Mouse (Mus musculus): ENCODE measurements around the gene P2rx4.
"Not testable (repeated sequence)": the region's sequence is repeated elsewhere in the genome, so short reads cannot be mapped to it uniquely, and the experiment has no call there.

The P2rx4 gene

DNA sequence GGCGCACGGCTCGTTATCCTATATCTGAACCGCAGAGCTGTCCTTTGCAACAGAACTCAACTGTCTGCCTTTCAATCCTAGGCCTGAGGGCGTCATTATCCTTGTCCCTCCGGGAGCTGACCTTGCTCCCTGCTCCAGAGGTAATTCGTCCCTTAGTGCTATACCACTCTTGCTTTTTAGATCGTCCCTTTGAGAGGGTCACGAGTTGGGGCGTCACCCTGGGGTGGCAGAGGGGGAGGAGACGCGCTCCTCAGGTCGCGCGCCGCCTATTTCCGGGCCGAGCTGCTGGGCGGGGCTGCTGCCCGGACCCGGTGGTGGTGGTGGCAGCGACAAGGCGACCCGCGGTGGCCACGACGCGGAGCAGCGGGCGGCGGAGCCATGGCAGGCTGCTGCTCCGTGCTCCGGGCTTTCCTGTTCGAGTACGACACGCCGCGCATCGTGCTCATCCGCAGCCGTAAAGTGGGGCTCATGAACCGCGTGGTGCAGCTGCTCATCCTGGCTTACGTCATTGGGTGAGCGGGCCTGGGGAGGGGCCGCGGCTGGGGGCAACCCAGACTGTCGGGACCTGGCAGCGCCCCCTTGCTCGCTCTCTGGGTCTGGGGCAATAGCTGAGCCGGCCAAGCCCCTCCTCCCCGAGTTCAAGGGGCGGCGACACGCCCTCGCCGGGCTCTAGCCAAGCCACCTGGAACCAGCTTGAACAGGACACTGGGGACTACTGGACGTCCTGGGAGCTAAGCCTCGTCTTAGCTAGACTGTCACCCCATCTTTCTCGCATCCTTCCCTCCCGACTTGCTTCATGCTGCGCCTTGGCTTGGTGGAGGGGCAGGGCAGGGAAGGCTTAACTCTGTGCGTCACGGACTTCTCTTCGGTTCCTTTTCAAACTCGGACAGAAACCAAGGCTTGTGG lies at the start of gene P2rx4:
P2rx4 (plus strand) TSS at position 269 of the 906 bp plus-strand sequence.
- peak; percentile 69 for DNase-seq (ENCODE audit: low spot score)

DNA sequence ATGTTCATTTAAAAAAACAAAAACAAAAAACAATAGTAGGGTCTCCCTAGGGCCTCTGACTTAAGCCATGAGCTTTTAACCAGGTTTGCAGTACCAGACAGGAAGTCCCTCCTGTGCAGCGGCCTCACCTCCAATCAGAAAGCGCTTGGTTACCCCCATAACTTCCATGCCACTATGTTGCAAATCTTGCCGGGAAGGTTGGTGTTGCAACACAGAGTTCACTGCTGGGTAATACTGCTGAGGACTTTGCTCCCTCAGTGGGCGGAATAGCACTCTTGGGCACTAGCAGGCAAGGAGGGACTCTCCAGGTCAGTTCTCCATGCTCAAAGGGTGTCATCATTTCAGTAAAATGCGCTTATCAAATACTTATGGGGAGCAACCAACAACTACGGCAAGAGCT lies 44.8 kb upstream of the P2rx4 start:
- DNase-seq (ENCODE audit: low spot score), result no peak

DNA sequence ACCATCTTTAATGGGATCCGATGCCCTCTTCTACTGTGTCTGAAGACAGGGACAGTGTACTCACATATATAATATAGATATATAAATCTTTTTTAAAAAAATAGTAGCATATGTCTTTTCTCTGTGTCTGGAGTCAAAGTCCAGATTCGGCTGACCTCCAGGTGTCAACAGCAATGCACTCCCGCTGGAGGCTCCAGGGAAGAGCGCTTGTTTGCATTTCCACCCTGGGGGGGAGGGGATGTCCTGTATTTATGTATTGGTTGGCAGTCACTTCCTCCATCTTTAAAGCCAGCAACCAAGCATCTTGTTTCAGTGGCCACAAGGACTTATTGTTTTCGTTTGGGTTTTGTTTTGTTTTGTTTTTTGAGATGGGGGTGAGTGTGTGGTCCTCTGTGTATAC lies 42.3 kb upstream of the P2rx4 start:
- no peak for DNase-seq (ENCODE audit: low spot score)

DNA sequence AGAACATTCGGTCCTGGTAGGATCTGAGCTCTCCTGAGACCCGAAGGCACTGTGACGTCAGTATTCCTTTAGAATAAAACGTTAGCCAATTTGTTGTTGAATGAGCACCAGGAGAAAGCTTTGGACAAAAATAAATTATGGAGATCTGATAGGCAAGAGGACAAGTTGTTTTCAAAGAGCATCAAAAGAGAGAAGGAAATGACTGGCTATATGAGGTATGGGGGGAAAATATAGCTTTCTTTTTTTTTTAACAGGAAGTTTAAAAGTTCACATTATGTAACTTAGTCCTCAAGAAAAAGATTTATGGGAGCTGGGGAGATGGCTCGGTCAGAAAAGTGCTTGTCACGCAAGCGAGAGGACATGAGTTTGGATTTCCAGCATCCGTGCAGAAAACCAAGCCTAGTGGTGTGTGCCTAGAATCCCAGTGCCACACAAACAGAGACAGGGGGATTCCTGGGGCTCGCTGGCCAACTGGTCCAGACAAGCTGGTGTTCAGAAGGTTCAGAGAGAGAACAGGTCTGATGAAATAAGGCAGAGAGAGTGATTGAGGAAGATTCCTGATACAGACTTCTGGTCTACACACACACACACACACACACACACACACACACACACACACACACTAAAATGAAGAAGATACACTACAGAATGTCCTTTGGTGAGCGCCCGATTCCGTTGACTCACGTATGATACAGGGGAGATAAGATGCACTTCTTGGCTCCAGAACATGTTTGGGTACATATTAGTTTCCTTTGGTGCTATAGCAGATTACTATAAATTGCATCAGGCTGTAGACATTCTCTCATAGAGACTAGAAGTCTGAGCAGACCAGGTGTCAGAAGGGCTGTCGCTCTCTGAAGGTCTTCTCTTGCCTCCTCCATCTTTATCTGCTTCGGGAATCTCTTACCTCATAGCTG lies 38.1 kb upstream of the P2rx4 start:
- peak; percentile 47 for DNase-seq (ENCODE audit: low spot score)

DNA sequence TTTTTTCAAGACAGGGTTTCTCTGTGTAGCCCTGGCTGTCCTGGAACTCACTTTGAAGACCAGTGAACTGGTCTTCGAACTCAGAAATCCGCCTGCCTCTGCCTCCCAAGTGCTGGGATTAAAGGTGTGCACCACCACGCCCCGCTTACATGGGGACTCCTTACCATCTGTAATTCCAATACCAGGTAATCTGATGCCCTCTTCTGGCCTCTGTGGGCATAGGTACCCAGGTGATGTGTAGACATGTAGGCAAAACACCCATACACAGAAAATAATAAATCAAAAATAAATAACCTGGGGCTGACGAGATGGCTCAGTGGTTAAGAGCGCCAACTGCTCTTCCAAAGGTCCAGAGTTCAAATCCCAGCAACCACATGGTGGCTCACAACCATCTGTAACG lies 35.7 kb upstream of the P2rx4 start:
- not testable (repeated sequence) for DNase-seq (ENCODE audit: low spot score)

DNA sequence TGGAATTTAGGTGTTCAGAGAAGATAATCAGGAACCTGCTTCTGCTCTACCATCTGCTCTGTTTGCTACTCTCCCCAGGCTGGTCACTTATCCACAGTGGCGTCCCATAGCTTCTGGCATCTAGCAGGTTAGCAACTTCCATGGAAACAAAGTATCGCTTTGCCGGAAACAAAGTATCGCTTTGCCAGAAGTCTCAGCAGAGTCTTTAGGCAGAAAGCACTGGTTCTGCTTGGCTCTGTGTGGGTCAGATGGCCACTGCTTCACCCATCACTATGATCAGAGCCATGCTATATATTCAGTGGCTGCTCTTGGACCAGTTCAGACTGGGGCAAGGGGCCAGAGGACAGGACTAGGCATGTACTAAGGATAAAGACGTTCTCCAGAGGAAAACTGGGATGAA lies 35.0 kb upstream of the P2rx4 start:
- DNase-seq (ENCODE audit: low spot score), result no peak

DNA sequence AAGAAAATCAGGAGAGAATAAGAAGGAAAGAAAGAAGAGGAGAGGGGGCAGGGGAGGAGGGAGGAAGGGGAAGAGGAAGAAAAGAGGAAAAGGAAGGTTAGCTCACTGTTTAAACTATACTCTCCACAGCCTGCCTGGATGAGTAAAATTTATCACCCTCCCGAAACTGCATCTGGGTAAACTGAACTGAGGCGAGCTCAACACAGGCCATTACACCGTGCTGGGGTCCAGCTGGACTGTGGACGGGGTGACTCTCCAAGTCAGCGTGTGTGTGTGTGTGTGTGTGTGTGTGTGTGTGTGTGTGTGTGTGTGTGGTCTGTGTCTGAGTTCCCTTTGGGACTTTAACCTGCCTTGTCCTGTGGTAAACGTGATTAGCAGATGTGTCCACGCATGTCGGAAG lies 31.3 kb upstream of the P2rx4 start:
- no peak for DNase-seq (ENCODE audit: low spot score)

DNA sequence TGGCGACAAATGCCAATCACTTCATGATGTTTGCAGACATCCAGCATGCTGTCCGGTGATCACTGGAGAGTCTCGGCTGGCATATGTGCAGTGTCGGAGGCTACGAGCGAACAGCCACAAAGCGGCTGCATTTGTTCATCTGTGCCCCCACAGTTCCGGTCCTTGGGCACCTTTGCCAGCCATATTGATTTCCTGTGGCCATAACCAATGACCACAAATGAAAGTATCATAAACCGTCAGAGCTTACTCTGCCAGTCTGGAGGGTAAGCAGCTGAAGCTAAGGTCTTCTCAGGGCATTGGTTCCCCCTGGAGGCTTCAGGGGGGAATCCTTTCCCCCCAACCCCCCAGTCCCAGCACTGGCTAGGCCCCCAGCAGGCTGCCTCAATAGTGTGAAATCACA lies 29.4 kb upstream of the P2rx4 start:
- DNase-seq (ENCODE audit: low spot score), result no peak

DNA sequence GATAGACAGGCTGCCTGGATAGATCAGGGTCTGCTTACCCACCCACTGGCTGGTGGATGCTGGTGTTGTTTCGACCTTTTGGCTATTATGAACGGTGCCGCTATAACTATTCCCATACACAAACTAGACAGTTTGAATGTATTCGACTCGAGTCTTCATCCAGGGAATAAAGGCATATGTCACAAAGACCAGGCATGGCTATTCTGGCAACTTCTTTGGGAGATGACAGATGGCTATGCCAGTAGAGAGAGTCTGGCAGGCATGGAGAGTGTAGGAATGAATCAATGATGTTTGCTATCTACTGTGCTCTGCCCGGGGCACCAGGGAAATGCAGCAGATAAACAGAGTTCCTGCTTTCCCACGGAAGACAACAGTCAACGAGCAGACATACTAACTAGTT lies 27.5 kb upstream of the P2rx4 start:
- no peak for DNase-seq (ENCODE audit: low spot score)

DNA sequence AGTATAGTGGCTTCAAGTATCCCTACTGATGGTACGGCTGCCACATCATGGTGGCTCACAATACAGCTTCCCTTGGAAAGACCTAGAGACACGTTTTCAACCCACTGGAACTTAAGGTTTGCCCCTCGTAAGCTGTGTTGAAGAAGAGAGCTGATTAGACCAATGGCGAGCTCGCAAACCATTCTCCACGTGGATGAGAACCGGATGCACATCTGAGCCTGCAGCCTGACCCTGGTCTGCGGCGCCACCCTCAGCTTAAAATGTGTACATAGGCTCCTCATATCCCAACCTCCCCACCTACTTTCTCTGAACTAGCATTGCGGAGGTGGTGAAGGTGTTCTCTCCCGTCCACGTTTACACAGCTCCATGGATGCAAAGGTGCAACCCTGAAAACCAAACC lies 26.1 kb upstream of the P2rx4 start:
- DNase-seq (ENCODE audit: low spot score), result no peak

DNA sequence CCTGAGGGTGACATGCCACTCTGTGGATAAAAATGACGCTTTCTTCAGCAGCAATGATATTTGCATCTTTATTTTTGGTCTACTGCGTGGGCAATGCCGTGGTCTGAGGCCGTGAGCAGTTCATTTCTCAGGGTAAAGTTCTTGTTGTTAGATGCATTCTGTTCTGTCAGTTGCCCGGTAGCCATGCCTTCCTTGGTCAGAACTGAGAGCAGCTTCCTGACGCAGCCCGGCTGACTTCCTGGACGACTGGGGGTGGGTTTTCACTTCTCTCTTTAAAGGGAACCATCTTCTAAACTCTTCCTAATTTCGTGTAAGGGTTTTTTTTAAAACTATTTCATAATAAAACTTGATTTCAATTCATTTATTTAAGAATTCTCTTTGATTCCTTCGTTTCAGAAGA lies 23.4 kb upstream of the P2rx4 start:
- DNase-seq (ENCODE audit: low spot score), result no peak

DNA sequence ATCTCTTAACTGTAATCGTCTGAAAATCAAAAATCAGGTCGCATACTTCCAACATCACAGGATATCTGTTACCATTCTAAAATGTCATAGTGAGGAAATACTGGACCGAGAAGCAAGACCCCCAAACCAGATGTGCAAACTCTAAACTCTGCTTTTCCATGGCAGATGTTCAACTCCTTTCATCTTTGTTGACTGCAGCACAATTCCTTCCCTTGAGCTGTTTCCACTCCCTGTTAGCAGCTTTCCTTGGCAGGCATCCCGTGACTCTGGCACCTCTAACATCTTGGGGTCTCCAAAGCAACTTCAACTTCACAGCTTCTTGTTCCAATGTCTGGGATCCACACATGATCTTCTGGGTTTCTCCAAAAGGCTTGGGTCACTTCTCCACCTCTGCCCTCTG lies 20.0 kb upstream of the P2rx4 start:
- DNase-seq (ENCODE audit: low spot score), result no peak

DNA sequence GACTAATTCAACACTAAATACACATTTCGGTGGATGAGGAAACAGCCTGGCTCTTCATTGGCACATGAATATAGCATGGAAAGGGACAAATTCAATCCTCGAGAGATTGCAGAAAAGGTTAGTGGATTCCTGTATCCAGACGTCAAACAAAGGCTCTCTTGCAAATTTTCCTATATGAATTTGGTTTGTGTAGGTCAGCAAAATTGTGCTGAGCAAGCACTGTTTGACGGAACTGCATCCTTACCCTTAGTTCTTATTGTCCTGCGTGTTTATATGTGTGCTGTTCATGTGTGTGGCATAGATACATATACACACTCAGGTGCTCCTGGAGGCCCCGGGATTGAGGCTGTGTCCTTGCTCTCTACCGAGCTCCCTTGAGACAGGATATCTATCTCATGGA lies 18.2 kb upstream of the P2rx4 start:
- DNase-seq (ENCODE audit: low spot score), result no peak

DNA sequence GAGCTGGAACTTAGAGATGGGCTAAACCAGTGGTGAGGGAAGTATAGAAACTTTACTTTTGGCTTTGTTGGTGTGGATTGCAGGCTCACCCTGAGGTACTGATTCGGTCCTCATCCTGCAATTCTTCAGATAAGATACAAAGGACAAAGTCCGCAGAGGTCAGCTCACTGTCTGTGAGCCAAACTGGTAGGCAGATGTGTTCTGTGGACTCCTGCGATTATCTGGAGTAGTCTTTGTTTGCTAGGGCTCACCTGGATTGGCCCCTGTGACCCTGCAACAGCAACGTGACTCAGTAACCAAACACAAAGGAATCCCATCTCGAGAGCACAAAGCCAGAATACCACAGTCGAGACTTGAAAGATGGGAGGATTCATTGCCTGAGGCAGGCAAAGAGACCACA lies 16.9 kb upstream of the P2rx4 start:
- DNase-seq (ENCODE audit: low spot score), result no peak

DNA sequence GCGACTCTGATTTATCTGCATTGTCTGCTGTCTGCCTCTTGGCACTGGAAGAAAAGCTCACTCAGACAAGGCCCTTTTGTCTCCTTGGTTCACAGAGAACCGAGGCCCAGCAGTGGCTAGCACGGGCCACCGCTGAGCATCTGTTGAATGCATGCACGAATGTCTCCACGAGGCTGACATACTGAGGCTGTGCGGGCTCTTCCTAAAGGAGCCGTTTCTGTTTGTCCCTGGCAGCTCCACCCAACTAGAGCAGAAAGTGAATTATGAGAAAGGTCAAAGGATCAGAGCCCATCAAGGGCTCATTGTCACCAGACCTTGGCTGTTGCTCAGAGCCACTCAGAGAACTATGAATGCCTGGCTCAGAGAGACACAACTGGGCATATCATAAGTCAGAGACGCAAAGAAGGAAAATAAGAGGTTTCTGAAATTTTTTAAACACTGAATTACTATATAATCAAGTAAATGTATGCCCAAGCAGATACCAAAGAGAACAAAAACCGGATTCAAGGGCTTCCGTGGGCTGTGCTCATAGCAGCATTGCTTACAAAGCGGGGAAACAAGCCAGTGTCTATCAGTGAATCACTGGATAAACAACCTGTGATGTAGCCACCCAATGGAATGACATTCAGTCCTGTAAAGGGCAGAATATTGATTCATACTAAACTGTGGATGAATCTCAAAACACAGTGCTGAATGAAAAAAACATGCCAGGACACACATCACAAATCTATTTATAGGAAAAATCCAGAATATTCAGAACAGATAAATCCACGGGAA lies 13.7 kb upstream of the P2rx4 start:
- no peak for DNase-seq (ENCODE audit: low spot score)

DNA sequence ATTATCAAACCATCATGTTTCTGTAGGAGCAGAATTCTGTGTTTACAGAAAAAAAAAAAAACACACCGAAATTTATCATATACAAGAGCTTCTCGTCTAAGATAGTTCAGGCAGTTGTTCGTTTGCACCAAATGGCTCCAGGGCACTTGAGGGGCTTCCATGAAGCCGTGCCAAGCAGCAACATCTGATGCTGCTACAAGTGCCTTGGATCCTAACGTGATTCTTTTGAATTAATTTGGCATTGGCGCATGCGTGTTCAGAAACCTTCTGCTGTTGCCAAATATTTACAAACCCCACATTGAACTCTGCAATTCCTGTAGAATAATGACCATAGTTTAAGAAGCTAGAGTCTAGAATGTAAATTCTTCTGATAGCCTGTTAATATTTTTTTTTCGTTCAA lies 11.8 kb upstream of the P2rx4 start:
- DNase-seq (ENCODE audit: low spot score), result no peak

DNA sequence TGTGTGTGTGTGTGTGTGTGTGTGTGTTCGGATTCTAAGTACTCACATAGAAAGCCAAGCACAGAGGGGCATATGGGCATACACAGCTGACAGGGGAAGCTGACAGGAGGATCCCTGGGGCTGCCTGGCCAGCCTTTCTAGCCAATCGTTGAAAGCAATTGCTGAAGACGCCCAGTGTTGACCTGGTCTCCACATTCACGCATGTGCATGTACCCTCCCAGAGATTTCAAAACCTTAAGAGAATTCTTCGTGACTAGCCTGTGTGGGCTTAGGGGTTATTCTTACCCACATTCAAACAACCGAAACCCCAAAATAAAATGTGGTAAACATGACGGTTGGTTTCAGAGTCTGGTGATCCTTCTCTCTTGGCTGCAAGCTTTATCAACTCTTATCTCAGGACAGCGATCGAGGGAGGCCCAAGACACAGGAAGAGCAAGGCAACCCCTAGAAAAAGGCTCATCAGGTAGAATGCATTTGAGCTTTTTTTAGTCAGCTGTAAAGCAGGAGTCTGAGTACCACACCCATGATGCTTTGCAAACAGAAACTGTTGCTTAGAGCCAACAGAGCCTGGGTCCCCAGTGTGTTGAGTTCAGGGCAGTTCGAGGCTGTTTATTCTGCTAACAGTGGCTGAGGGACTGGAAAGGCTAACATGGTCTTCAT lies 9.2 kb upstream of the P2rx4 start:
- no peak for DNase-seq (ENCODE audit: low spot score)

DNA sequence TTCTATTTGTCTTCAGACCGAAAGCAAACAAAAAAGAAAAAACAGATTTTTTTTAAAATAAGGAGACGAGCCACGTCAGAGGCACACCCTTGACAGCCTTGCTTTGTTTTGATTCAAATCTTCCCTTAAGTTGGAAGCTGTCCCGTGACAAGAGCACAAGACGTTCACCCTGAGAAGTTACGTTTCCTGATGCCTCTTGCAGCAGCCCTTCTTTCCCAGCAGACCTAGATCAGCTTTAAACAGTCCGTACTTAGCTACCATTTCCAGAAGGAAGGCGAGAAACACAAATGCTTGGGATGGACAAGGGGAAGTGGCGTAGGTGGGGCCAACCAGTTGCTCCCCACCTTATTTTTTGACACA lies 8.7 kb upstream of the P2rx4 start:
- DNase-seq (ENCODE audit: low spot score), result no peak

DNA sequence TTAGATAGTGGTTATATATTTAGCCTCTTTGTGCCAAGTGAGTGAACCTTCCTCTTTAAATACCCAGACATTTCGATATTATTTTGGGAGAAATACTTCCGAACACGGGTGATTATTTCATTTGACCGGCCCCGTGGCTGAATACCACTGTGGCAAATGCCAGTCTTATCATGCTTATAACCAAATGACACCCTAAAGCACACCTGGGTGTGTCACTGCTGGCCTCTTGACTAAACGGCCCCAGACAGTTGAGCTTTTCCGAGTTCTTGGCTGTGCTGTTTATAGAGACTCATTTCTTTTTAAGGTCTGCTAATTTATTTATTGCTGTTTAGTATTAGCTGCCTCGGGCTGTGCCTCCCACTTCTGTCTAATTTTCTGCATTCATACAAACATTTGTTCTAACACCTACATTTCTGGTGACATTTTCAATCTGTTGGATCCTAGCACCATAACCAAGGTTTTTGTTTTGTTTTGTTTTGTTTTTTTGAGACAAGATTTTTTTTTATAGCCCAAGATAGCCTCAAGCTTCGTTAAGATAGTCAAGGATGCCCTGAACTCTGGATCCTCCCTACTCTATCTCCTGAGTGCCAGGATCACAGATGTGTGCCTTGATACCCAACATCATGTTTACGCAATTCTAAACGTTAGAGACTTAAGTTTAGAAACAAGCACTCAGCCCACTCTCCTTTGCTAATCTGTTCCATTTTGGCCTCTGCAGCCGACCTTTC lies 7.1 kb upstream of the P2rx4 start:
- no peak for DNase-seq (ENCODE audit: low spot score)

DNA sequence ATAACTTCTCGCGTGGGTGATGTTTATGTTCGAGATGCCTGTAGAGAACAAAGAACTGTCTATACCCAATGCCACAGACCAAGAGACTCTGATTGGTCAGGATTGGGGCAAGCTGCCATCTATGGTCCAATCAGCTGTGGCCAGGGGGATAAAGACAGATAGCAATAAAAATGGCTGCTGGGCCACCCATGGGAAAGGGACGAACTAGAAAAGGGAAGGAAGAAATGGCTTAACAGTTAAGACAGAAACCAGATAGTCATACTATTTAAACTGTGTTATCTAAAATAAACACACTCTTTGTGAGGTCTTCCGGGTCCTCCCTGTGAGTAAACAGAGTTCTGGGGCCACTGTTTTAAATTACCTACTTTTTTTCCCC lies 6.5 kb upstream of the P2rx4 start:
- no peak for DNase-seq (ENCODE audit: low spot score)

DNA sequence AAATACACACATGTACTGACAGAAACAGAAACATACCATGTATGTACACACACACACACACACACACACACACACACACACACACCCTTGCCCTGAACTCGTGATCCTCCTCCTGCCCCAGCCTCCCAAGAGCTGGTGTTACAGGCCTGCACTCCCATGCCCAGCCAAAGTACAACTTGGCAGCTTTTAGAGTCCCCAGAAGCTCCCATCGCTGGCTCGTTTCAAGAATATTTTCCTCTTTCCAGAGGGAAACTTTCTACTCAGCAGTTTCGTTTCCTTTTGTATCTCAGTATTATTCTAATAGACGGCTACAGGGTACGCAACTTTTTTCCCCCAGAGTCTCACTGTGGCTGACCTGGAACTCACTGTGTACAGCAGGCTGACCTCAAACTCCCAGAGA lies 5.2 kb upstream of the P2rx4 start:
- no peak for DNase-seq (ENCODE audit: low spot score)

Measured in MN1 (cell line).